Mouse (Mus musculus) urinary bladder, adult 18-20 months (tissue): ENCODE data around the gene Rufy1.
"Not testable (repeated sequence)": the region's sequence is repeated elsewhere in the genome, so short reads cannot be mapped to it uniquely, and the experiment has no call there.

Experiments used
- DNase-seq, 2 experiments: peaks; one replicate each; pipeline ENCODE4 v3.0.0; 2022; ENCODE audit warnings: low spot score in 2 of 2, mixed read lengths in 2 of 2

Rufy1 gene

DNA sequence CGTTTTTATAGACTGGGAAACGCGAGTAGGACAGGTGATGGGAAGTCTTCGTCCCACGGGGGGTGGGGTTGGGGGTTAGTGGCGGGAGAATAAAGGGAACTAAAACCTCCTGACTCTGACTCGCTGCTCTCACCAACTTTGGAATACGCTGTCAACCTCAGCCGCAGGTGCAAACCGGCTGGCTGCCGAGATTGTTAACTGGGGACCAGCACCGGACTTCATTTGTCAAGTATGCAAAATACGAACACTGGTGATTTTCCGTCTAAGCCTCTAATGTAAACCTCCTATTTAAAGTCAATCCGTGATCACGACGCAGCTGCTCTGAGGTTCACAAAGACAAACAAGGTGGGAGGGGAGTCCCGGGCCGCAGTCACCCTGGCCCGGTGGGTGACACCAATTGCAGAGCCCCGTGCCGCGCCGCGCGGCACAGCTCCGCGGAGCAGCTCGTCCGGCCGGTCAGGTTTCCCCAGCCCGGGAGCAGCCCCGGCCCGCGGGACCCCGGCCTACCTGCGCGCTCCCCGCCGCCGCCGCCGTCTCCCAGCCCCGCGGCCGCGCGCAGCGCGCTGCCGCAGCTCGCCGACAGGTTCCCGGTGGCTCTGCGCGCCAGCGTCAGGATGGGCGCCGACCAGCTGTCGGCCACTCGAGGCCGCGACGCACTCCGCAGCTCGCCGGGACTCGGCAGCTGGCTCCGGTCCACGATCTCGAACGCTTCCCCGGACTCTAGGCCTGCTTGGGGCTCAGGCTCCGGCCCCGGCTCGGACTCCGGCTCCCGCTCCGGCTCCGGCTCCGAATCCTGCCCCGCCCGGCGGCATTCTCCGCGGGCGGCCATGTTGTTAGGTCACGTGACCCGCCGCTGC lies at the start of gene Rufy1:
Rufy1 (minus strand) TSS at position 849 of the 857 bp plus-strand sequence.
- peak; percentile 64 to 86 for DNase-seq

DNA sequence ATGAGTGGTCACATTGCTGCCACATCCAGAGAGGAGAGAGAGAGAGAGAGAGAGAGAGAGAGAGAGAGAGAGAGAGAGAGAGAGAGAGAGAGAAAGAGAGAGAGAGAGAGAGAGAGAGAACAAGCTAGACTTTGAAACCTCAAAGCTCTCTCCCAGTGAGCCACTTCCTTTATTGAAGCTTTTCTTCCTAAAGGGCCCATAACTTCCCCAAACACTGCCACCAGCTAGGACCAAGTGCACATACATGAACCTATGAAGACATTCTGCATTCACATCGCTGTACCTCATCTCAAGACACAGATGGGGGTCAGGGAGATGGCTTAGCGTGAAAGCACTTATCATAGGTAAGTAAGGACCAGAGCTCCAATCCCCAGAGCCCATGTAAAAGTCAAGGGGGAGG lies 47.1 kb upstream of the Rufy1 start:
- DNase-seq: no peak

DNA sequence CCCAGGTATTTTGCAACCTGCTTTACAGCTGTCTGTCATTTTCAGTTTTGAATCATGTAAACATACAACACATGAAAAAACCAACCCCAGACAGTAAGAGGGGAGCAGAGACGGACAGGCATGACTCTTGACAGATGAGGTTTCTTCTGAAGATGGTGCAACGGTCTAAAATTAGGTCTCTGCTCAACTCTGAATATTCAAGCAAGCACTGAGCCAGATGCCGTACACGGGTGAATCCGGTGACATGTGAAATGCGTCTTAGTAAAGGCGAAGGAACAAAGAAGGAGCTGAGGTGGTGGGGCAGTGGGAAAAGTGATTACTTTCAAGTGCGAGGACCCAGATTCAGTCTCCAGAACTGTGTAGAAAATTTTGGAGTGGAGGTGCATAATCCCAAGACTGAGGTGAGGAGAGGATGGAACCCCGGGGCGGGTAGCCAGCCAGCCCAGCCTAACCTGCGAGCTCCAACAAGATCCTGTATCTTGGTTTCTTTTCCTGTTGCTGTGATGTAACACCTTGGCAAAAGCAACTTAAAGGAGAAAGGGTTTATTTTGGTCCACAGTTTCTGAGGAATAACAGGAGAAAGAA lies 46.7 kb upstream of the Rufy1 start:
- DNase-seq: no peak

DNA sequence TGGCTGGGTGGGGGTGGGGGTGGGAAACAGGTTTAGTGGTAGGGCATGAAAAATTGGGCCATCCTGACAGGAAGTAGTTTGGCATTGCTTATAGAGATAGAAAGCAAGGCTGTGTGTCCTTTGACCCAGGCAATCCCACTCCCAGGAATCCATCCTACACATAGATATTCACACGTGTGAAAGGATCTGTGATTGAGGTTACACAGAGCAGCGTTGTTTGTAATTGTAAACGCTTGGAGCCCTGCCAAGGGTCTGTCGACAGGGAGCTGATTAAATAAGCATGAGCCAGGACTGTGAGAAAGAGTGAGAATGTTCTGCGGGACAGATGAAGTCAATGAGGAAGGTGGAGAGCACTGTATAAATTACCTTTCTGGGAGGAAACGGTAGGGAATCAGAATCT lies 46.0 kb upstream of the Rufy1 start:
- no peak for DNase-seq

DNA sequence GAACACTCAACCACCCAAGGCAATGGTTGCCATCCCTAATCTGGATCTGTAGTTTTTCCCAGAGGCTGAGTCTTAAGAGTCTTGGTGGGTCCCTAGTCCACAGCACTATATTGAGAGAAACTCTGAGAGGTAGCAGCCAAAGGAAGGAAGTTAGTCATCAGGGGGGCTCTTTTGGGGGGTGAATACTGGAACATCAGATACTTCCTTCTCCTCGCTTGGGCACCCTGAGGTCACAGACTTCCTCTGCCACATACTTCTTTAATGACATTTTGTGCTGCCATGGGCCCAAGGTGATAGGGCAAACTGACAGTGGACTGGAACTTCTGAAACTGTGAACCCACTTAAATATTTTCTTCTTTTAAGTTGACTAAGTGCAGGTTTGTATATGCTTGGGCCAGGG lies 43.0 kb upstream of the Rufy1 start:
- no peak for DNase-seq

DNA sequence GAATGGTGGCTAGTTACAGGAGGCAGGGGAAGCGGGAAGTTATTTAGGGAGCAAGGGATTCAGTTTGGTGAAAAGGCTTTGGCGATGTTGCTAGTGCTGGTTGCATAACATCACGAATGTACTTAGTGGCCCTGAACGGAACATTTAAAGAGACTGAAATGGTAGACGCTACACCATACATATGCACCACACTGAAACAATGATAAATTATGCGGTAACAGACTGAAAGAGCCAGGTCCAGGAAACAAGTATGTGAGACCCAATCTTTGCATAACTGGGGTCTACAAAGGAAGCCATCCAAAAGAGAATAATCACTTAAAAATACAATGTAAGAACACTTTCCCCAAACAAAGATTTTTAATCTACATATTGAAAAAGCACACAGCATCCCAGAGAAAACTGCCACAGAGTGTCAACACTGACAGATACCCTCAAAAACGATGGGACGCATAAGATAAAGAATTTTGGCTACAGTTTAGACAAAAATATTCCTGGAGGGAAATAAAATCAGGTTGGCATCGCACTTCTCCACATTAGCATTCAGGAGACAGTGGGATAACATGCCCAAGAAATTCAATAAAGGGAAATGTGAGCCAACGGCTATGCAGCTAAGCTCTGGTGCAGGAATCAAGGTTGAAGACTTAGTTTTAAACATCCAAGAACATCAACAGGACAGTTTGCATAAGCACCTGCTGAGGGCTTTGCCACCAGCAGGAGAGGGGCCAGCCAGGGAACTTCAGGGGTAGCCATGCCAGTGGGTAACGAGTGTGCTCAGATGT lies 41.4 kb upstream of the Rufy1 start:
- no peak for DNase-seq

DNA sequence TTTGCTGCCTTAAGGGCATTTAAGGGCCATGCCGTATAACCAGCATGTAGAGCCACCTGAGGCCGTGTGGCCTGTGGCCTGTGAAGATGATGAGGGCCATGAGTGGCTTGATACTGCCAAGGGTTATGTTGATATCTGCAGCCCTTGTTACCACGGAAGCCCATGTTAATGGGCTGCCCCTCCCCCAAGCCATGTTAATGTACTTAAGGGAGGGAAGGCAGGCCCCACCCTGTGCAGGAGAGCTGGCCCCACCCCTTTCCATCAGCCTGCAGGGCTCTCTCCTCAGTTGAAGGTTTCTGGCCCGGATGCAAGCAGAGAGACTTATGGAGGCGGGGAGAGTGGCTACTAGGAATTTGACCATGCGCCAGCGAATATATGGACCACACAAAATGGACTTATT lies 30.6 kb upstream of the Rufy1 start:
- DNase-seq: no peak

DNA sequence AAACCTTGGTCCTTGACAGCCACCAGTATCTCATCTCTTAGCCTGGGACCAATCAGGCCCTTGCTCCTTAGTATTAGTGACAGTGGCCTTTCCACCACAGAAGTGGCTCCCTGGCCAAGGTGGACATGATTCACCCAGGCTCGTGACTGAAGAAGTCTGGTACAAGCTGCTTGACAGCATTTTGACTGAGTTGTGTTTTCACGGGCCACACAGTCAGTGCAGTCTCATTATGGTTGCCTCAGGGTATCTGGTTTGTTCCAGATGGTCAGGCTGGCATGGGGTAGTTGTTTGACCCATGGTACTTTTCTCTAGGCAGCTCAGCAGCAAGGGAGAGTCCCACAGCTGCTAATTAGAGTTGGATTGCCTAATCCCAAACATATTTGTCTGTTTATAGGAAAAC lies 28.3 kb upstream of the Rufy1 start:
- no peak for DNase-seq

DNA sequence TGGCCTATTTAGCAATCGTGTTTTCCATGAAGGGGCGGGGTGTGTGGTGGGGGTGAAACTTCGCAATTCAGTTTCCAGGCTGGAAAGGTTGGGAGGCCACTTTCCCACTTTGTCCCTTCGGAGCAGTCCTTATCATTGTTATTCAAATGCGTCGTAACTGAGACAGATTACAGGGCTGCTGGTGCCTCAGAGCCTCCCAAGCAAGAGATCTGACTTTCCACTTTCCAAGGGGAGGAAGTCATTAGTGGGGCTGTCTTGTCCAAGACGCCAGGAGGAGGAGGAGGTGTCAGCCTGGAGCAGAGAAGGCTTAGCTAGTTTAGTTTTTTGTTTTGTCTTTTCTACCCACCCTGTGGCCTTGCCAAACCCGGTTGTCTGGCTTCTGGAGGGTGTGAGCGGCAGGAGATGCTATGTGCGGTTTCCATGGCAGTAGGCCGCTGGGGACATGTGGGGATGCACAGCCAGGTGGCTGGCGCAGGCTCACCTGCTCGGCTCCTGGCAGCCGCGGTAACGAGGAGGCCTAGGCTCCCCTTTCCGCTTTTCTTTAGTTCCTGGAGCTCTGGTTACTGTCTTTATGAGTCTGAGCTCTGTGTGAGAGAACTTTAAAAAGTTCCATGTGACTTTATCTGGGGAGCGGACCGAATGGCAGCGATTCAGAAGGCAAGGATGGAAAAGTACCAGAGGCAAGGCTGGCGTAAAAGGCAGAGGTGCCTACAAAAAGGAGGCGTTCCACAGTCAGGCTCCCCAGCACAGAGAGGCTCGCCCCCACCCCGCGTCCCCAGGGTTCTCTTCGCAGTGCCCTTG lies 26.4 kb upstream of the Rufy1 start:
- no peak for DNase-seq

DNA sequence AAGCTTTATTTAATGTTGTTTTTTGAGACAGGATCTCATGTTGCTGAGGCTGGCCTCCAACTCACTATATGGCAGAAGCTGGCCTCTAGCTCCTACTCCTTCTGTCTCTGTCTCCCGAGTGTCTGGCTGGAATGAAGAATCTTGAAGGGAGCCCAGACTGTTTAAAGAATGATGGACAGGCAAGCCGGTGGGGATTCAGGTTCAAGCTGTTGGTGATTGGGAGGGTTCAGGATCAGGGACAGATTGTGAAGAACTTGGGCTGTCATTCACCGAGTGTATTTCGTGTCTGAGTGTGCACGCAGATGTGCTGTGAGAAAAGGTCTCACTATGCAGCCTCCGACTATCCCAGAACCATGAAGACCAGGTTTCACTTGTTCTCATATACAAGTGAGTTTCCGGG lies 25.5 kb upstream of the Rufy1 start:
- no peak for DNase-seq

DNA sequence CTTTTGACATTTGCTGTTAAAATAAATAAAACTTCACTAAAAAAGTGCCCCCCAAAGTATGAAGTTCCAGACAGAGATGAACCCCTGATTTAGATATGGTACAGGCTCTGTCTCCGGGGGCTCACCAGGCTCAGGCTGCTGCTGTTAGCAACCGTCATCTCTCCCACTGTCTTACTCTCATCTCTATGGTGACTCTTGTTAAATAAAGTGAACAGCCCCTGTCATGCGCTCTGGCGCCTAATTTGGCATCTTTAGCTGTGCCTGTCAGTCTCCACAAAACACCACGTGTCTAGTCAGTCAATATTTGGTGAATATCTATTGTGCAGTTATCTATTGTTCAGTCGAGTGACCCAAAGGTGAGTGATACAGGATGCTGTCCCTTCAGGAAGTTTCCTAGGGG lies 24.0 kb upstream of the Rufy1 start:
- DNase-seq: no peak

DNA sequence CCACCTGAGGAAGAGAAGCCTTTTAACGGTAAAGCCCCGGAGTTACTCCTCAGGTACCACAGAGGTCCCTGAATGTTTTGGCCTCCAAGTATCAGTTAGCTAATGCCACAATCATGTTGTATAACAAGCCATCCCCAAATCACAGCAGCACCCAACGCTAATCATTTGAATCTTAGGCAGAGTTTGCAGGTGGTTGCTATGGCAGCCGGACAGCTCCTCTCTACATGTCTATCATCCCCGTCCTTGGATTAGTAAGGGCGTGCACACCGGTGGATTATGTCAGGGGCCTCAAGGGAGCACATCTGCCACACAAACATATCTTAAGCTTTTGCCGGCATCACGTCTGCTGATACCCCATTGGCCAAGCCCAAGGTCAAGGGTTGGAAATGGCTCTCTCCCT lies 19.3 kb upstream of the Rufy1 start:
- no peak for DNase-seq

DNA sequence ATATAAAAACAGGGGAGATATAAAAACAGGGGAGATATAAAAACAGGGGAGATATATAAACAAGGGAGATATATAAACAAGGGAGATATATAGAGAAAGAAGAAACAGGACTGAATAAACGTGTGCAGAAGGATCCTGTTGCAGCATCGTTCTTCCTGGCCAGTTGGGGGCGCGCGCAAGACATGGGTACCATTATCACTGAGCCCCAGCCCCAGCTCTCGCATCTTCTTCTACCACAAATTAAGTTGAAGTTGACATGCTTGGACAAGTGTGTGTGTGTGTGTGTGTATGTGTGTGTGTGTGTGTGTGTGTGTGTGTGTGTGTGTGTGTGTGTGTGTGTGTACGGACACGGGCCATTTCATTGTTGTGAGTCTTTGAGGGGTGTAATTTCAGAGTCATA lies 17.2 kb upstream of the Rufy1 start:
- DNase-seq: not testable (repeated sequence)

DNA sequence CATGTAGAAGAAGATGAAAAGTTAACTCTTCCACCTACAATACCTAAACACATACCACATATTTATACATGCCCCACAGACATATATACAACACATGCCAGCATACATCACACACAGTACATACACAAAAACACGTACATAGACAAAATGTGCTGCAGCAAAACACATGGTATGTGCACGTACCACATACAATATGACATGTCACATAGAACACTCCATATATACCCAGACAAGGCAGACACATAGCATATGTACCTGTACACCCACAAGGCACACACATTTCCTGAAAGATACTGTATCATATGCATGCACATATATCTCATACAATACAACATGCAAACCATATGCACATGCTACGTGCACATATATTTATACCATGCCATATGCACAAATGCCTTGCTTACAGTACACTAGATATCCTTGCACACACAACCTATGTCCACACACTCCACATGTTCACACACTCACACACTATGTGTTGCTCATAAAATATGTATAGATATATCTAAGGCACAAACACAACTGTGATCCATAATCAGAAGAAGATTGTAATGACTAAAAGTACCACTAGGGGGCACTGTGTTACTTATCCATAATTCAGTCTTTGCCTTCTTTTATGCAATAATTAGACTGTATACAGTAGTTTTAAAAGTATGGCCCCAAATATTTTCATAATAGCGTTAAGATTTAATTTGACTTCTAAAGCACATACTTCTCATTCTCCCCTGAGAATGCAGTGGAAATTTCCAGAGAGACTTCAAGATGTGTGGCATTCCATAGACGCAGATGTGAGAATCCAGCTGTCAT lies 12.5 kb upstream of the Rufy1 start:
- DNase-seq: no peak

DNA sequence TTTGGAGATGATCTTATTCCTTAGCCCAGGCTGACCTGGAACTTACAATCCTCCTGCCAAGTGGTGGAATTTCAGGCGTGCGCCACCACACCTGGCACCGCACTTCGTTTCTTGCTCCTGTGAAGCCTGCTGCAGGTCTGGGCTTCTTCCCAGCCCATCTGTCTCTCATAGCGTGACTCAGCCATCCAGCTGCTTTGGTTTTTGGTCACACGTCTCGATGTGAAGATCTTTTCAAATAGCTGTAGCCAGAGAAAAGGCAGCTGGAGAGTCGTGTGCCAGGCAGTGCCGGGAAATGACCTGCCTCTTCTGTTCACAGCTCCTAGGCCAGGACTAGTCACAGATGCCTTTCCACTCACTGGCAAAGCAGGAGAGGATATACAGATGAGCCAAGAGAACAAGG lies 10.7 kb upstream of the Rufy1 start:
- no peak for DNase-seq

DNA sequence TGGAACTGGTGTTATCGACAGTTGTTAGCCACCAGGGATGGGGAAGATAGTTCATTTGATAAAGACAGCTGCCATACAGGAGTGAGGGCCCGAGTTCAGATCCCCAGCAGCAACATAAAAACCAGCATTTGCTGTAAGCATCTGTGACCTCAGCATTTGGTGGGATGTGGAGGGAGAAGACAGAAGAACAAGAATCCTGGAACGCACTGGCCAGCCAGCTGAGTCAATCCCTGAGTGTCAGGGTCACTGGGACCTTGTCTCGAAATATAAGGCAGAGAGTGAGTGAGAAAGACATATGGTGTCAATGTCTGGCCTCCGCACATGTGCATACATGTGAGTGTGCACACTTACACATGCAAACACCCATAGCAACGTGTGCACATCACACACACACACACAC lies 9.8 kb upstream of the Rufy1 start:
- no peak for DNase-seq

DNA sequence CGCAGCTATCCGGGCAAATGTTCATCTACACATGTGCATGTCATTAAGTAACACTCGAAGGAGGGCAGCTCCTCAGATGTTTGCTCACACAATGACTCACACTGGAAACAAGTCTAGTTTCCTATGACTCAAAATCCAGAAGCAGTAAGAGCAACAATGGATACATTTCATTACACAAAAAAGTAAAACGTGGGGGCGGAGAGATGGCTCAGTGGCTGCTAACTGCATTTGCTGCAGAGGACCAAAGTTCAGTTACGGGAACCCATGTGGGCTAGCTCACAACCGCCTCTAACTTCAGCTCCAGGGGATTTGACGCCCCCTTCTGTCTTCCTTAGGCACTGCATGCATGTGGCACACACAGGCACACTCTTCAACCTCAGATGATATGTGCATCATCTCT lies 8.9 kb upstream of the Rufy1 start:
- no peak for DNase-seq

DNA sequence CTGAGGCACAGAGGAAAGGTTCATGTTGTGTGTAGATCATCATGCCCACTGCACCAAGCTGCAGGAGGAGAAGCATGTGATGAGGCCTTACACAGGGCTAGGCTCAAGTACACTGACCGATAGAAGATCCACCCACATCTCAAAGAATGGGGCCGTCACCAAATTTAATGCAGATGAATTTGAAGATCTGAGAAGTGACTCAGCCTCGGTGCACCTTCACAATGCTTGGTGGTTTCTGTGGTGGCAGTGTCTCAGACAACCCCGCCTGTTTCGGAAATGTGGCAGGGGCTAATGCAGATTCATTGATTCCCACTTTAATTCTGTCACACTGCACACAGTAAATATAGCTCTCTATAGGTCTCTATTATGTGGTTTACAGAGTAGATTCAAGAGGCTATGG lies 2.0 kb upstream of the Rufy1 start:
- no peak for DNase-seq

DNA sequence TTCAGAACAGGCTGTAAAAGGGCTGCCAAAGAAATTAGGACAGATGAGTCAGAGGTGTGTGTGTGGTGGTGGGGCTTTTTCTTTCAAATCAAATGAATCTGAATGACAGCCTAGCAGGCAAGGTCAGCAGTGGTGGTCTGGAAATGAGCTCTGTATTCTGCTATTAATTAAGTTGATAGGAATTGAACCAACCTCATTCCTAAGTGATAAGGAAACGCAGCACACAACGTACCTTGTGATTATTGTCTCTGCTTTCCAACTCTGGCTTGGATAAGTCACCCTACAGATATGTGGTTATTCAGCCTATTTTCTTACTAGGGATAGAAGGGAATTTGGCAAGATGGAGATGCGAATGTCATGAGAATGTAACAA lies 1.1 kb upstream of the Rufy1 start:
- no peak for DNase-seq

DNA sequence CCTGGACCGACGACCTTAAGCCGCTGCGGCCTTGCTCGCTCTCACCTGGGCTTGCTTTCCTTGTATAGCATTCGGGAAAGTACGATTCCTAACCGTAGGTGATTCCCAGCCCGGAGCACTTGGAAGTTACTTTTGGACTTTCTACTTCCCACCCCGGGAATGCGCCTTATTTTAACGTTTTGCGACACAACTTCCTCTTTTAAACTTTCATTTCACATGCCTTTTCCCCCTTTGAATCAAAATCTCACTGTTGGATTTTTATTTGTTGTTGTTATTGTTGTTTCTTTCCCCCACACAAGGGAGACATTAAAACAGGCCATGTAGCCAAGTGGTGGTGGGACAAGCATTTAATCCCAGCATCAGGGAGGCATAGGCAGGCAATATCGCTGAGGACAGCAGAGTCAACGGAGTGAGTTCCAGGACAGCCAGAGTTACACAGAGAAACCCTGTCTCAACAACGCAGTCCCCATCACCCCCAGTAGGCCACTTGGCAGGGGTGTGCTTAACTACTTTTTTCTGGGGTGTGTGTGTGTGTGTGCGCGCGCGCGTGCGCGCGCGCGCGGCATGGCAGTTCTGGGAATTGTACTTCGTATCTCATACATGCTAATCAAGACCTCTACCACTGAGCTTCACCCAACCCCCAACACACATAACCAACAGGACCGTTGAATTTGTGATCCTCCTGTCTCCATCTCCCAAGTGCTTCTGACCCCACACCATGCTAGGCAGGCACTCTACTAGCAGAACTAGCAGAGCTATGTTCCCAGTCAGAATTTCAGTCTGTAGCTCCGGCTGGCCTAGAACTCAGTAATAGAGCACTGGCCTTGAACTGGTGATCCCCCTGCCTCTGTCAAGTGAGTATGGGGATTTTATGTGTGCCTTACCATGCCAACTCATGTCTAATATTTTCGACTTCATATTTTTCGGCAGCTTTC lies 476 bp upstream of the Rufy1 start:
- DNase-seq: no peak
